Mouse (Mus musculus): Measurements from ENCODE around the gene Macf1. TPM values are rescaled to one million over a fixed set of nuclear protein-coding genes. Genes with fewer than 3 reads are reported as not detected.
A peak's percentile ranks its signal among the peaks of the same experiment; 100 is the strongest.
"Not testable (repeated sequence)": the region's sequence is repeated elsewhere in the genome, so short reads cannot be mapped to it uniquely, and the experiment has no call there.

Macf1 gene
- total RNA-seq, 2 experiments from 2014 or later, result 225 to 255 TPM

GRCm38 (mm10) chr4:123669696-123670095 is 14.5 kb downstream of the Macf1 start:
- no peak for DNase-seq

DNA sequence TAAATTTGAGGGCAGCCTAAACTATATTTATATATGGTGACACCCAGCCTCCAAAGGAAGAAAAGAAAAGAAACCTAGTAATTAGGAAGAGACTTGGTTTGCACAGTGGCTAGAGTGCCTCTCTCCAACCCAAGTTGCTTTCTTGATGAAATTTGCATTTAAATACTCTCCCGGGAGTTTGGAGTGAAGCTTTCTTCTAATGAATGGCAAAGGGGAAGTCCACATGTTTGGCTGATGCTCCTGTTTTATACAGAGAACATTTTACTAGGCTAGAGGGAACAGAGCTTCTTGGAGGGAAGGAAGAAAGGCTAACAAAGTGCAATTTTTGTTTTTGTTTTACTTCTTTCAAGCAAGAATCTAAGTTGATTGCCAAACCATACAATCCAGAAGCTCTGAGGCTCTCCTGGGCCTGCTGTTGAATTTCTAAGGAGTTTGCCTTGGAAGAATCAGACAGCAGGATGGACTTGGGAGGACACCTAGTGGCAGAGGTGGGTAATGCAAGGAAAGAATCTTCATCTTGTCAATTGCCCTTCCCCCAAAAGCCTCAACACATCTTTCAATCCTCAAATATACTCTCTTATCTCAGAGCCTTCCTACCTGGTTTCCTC is 16.8 kb downstream of the Macf1 start:
- peak; percentile 69 to 79 for DNase-seq

- DNase-seq, result no peak
Measured at GRCm38 (mm10) chr4:123666517-123666916, 17.6 kb downstream of the Macf1 start.

DNA sequence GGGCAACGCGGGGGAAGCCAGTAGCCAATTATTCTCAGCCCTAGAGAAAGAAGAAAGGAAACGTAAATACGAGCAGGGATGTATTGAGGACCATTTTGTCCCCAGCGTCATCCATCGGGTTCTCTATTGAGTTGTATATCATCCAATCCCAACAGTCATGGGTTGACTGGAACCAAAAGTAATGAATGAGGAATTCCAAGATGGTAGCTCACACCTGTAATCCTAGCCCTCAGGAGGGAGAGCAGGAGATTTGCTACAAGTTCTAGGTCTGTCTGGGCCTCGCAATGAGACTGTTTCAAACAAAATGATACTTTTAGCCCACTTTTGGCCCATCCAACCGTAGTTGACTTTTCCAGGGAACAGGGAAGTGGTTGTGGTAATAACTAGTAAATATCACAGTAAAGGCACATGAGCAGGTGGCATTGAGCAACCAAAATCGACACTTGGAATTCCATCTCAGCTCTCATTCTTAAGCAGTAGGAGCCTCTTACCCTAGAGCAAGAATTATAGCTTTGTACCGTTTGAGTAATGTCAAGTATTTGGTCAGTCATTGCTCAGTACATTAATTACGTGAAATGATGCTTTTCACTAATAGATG is 18.4 kb downstream of the Macf1 start:
- DNase-seq, result no peak

DNA sequence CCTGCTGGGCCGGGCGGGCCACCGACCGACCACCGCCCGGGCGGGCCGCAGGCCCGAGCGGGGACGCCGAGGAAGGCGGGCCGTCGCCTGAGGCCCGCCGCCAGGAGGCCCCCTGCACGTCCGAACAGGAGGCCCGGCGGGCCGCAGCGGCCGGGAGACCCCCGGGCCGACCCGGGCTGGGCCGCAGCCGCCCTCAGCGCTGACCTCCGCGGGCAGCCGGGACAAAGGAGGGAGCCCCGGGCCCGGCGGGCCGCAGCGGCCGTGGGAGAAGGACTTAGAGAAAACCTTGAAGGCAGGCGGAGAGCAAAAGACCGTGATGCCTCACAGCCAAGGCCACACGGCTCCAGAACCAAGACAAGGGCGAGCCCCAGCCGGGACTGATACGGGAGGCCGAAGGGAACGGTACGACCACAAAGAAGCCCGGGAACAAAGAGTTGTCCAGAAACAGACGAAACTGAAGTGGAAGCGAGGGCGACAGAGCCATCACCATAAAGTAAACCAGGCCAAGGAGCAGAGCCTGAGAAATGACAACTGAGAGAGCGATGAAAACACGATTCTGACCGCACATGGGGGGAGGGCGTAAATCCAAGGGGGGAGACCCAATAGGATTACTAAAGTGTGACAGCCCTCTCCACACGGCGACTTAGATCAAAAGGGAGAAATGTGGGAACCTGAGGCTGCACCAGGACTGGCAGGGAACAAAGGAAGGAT is 19.1 kb downstream of the Macf1 start:
- no peak for DNase-seq

- DNase-seq, result peak; percentile 70 to 75
Measured at GRCm38 (mm10) chr4:123664021-123664950, 19.9 kb downstream of the Macf1 start.

- no peak for DNase-seq
Measured at GRCm38 (mm10) chr4:123663688-123663965, 20.5 kb downstream of the Macf1 start.

DNA sequence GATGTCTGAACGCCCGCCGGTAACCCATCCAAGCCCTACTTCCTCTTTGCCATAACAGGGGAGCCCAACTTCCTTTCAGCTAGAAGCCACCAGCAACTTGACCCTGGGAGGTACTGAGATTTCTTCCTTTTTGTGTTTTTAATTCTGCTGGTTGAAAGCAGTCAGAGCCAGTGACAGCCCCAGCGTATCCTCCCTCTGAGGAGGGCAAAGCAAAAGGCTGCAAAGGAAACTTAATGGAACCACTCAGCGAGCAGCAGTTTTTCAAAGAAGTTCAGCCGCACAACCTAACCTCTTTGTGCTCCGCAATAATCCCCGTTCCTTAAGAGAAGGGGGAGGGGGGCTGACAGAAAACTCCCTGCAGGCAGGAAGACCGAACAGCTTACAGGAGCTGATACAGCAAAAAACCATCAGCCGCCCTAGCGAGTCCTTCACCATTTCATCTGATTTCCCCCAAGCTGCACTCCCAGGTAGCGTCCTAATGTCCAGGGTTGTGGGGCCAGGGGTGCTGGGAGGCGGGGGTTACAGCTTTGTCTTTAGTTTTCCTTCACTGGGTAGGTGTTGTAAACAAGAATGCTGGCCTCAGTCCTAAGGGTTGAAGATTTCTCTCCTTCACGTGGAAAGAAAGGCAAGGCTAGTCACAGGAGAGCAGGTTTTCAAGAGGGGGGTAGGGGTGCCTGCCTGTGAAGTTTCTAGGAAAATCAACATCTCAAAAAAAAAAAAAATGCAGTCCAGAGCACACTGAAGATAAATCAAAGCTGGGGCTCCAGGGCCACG is 21.1 kb downstream of the Macf1 start:
- DNase-seq, result no peak

GRCm38 (mm10) chr4:123658175-123658574 is 26.0 kb downstream of the Macf1 start:
- DNase-seq, result no peak

GRCm38 (mm10) chr4:123655245-123655644 is 28.9 kb downstream of the Macf1 start:
- DNase-seq, result no peak

GRCm38 (mm10) chr4:123654566-123654965 is 29.6 kb downstream of the Macf1 start:
- no peak for DNase-seq

DNA sequence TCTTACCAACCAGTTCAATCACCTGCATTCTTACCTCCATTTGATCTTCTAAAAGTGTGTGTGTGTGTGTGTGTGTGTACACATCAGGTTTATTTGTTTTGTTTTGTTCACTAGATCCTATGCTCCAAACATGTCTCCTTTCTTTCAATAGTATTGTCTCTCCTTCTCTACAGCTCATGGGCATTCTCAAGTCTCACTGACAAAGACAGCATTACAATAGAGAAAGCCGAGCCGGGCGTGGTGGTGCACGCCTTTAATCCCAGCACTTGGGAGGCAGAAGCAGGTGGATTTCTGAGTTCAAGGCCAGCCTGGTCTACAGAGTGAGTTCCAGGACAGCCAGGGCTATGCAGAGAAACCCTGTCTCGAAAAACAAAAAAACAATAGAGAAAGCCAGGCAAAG is 30.7 kb downstream of the Macf1 start:
- DNase-seq, result not testable (repeated sequence)

- DNase-seq, result no peak
Measured at GRCm38 (mm10) chr4:123652130-123652529, 32.0 kb downstream of the Macf1 start.

DNA sequence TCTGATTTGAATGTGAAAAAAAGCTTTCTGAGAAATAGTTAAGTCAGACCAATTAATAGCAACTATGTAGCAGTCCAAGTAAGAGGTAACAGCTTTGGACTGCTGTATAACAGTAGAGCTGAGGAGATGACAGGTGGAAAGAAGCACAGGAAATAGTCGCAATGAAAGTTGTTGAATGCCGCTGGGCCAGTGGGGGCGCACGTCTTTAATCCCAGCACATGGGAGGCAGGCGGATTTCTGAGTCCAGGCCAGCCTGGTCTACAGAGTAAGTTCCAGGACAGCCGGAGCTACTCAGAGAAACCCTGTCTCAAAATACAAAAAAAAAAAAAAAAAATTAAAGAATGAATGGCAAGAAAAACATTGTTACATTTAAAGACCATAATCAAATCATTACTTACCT is 35.0 kb downstream of the Macf1 start:
- DNase-seq, result no peak

- no peak for DNase-seq
Measured at GRCm38 (mm10) chr4:123647668-123648067, 36.5 kb downstream of the Macf1 start.

DNA sequence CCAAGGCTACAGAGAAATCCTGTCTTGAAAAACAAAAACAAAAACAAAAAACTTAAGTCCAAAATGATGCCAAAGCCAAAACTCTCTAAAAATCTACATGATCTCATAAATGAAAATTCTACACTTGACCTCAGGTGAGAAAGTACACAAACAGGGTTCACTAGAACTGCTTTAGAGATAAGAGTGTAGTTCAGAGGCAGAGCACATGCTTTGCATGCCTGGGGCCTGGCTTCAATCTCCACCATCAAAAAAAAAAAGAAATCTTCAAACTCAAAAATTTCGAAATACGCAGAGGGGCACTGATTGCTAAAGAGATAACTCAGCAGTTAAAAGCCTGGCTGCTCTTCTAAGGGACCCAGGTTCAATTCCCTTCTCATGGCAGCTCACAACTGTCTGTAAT is 37.1 kb downstream of the Macf1 start:
- no peak for DNase-seq

DNA sequence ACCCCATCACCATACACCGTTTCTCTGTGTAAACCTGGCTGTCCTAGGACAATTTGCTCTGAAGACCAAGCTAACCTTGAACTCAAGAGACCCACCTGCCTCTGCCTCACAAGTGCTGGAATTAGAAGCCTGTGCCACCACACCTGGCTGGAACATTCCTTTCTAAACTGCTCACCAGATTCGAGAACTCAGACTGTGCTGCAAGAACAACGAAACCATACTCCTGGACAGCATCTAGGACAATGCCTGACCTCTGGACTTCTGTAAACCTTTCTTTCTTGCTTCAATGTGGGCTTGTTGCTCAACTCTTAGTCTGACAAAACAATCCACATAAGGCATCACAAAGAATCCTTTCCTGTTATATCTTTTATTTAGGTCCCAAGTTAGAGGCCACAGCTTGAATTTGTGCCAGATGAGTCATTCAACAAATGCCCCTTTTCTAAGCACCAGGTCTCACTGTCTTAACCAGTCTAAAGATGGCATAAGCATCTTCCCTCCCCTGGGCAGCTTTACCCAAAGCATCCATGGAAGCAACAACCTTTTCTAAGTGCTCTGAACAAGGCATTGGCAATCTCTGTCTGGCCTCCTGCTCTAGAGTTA is 38.8 kb downstream of the Macf1 start:
- DNase-seq, result no peak

DNA sequence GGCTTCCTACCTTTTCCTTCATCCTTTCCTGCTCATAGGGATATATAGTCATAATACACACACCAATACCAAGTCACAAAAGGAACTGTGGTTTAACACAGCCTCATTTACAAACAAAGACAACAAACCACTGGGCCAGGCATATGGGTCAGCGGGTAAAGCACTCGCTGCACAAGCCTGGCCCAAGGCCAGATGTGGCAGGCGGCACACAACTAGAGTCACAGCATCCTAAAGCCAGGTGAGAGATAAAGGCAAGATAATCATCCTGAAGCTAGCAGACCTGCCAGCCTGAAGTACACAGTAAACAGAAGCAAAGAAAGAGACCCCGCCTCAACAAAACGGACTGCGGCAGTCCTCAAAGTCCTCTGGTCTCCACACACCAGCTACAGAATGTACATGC is 40.6 kb downstream of the Macf1 start:
- DNase-seq, result no peak

DNA sequence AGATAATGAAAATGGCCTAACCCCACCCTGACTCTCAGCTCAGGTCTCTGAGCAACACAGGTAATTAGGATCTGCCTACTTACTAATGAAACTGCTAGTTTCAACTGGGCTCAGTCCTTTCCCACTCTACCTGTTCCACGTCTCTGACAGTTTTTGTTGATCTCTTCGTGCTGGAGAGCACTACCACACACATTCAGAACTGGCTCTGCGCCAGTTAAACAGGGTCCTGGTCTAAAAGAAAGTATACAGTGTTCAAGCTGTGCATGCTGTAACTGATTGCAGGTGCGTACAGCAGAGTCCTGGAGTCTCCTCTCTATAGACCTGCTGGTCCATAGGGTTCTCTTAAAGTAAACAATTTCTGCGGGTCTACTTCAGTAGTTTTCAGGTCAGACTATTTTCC is 41.3 kb downstream of the Macf1 start:
- no peak for DNase-seq

GRCm38 (mm10) chr4:123637136-123637535 is 47.0 kb downstream of the Macf1 start:
- no peak for DNase-seq

DNA sequence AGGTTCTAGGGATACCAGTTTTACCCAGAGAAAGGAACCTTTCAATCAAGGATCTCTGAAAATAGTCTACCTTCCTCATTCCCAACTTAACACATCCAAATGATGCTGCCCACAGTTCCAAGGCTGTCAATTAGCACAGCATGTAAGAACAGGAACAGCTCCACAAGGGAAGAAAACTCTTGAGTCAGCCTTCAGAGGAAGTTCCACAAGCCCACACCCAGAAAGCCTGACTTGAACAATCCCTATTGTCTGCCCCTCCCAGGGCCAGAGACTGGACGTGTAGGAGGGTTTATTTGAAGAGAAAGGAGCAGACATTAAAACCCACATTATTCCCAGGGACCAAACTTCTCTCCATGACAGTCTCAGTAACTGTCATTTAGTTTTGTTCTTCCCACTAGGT is 48.7 kb downstream of the Macf1 start:
- DNase-seq, result no peak

DNA sequence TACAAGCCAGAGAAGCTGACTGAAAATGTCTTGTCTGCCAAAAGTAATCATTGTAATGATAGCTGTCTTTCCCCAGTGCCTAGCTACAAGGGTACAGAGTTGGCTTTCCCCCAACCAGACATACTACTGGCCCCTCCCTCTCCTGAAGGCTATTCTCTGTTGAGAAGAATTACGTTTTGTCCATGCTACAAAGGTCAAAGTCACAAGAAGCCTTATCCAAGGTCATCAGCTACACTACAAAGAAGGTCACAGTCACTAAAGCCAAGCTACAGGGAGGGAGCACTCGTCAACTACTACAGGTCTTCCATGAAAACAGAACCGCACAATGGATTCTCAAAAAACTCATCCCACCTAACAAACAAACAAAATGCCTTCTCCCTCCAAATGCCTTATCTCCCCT is 49.7 kb downstream of the Macf1 start:
- no peak for DNase-seq

All from layer of hippocampus, postnatal 36 days (tissue).